Mouse (Mus musculus): Measurements from ENCODE around the gene Sh3bp5.

- no peak for TF ChIP-seq CTCF (IDR thresholded peaks at IDR 0.05; ENCODE audit: low read depth, low read length)
- no peak for TF ChIP-seq POLR2A (IDR thresholded peaks at IDR 0.05; ENCODE audit: borderline replicate concordance, low read depth, low read length)
Observed at GRCm38 (mm10) chr14:31429004-31429395, 6.9 kb downstream of the Sh3bp5 start.

Data from bone marrow macrophage, adult 2 months (primary cell).